Mouse (Mus musculus) T-helper 1 cell (primary cell): Measurements from ENCODE around the gene Hic1.

Experiments
- in situ Hi-C: fragments of 300-600 bp; cut with MboI, MseI; formaldehyde crosslinking; loops from one replicate; pipeline ENCODE4 v1.15.1; 2025; ENCODE audit warnings: high pct_unique_total_duplicates

Hic1 gene

GRCm38 (mm10) chr11:75169405-75170080, at the start of gene Hic1:
Hic1 (minus strand) TSS chr11:75169519.
- in situ Hi-C loops: loop anchor here (5.0 kb wide), 1 partner anchor 332 kb away; no protein-coding TSS in a partner anchor

- in situ Hi-C loops: no loop called here
These were observed 45.0 kb upstream of the Hic1 start for GRCm38 (mm10) chr11:75214081-75214950.

GRCm38 (mm10) chr11:75213372-75214080, 44.2 kb upstream of the Hic1 start:
- in situ Hi-C loops: no loop called here

GRCm38 (mm10) chr11:75212876-75213275, 43.6 kb upstream of the Hic1 start:
- in situ Hi-C loops: no loop called here

- in situ Hi-C loops: no loop called here
These were observed 42.8 kb upstream of the Hic1 start for GRCm38 (mm10) chr11:75212031-75212667.

- in situ Hi-C loops: no loop called here
These were observed 41.4 kb upstream of the Hic1 start for GRCm38 (mm10) chr11:75210755-75211154.

GRCm38 (mm10) chr11:75210093-75210492, 40.8 kb upstream of the Hic1 start:
- in situ Hi-C loops: no loop called here

- in situ Hi-C loops: no loop called here
These were observed 40.0 kb upstream of the Hic1 start for GRCm38 (mm10) chr11:75209363-75209762.

- in situ Hi-C loops: no loop called here
These were observed 37.0 kb upstream of the Hic1 start for GRCm38 (mm10) chr11:75206347-75206746.

- in situ Hi-C loops: no loop called here
These were observed 35.2 kb upstream of the Hic1 start for GRCm38 (mm10) chr11:75204472-75204871.

GRCm38 (mm10) chr11:75203926-75204325, 34.6 kb upstream of the Hic1 start:
- in situ Hi-C loops: no loop called here

- in situ Hi-C loops: no loop called here
These were observed 32.4 kb upstream of the Hic1 start for GRCm38 (mm10) chr11:75201721-75202120.

- in situ Hi-C loops: no loop called here
These were observed 31.6 kb upstream of the Hic1 start for GRCm38 (mm10) chr11:75200935-75201334.

- in situ Hi-C loops: no loop called here
These were observed 30.6 kb upstream of the Hic1 start for GRCm38 (mm10) chr11:75199951-75200350.

- in situ Hi-C loops: no loop called here
These were observed 29.5 kb upstream of the Hic1 start for GRCm38 (mm10) chr11:75198792-75199191.

GRCm38 (mm10) chr11:75197956-75198355, 28.6 kb upstream of the Hic1 start:
- in situ Hi-C loops: no loop called here

GRCm38 (mm10) chr11:75196131-75196530, 26.8 kb upstream of the Hic1 start:
- in situ Hi-C loops: no loop called here

- in situ Hi-C loops: loop anchor here (5.0 kb wide), 1 partner anchor 87 kb away; no protein-coding TSS in a partner anchor
These were observed 25.6 kb upstream of the Hic1 start for GRCm38 (mm10) chr11:75194850-75195461.

- in situ Hi-C loops: loop anchor here (5.0 kb wide), 1 partner anchor 88 kb away; no protein-coding TSS in a partner anchor
These were observed 25.0 kb upstream of the Hic1 start for GRCm38 (mm10) chr11:75194121-75194849.
